Mouse (Mus musculus) stomach, postnatal 0 days (tissue): ENCODE results near the gene Cc2d1a.

Experiments
- CTCF ChIP-seq: IDR thresholded peaks from 2 replicates; pipeline ENCODE4 v1.5.1; 2016; ENCODE audit warnings: antibody characterized with exemption, low read depth, mild to moderate bottlenecking, moderate library complexity
- EP300 ChIP-seq: optimal IDR thresholded peaks from 2 replicates; pipeline ENCODE3; 2016; ENCODE audit warnings: antibody characterized with exemption

DNA sequence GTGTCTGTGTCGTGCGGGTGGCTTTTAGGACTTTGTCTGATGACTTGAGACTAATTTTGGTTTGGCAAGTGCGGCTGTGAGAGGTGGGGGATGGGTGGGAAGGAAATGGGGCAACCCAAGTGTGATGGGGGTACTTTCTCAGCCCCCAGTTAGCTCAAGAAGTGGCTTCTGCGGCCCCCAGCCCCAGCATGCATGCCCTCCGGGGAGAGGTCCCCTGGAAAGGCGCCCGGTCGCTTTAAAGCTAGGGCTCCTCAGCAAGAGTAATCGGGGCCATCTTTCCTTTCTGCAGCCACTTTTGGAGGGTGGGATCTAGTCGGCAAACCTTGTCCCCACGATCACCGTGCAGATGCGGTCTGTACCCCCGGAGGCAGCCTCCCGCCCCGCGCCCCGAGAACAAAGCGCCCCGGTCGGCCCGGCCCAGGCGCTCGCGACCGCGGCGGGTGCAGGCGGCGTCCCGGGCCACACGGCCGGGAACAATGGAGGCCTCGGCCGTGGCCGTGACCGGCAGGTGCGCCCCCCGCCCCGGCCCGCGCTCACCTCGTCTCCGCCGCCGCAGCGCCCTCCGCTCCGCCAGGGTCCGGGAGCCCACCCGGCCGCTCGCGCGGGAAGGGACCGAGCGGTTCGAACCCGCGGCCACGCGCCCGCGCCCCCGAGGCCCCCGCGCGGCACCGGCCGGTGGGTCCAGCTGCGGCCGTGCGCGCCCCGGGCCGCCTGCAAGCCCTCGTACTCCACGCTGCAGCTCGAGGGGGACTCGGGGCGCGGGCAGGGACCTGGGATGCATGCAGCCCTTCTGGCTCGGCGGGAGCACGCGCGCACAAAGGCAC lies 35.7 kb upstream of the Cc2d1a start:
- TF ChIP-seq CTCF, result no peak
- TF ChIP-seq EP300, result no peak
